Mouse (Mus musculus) liver, postnatal 0 days (tissue): ENCODE data around the gene Pecam1.
A peak's percentile ranks its signal among the peaks of the same experiment; 100 is the strongest.

Experiments
- CTCF ChIP-seq: sonication (generic); IDR thresholded peaks from 2 replicates; pipeline ENCODE4 v1.5.1; 2016; ENCODE audit warnings: antibody characterized with exemption, low read depth
- EP300 ChIP-seq: IDR thresholded peaks from 2 replicates; pipeline ENCODE4 v1.6.1; 2016; ENCODE audit warnings: antibody characterized with exemption, low read depth, mild to moderate bottlenecking

DNA sequence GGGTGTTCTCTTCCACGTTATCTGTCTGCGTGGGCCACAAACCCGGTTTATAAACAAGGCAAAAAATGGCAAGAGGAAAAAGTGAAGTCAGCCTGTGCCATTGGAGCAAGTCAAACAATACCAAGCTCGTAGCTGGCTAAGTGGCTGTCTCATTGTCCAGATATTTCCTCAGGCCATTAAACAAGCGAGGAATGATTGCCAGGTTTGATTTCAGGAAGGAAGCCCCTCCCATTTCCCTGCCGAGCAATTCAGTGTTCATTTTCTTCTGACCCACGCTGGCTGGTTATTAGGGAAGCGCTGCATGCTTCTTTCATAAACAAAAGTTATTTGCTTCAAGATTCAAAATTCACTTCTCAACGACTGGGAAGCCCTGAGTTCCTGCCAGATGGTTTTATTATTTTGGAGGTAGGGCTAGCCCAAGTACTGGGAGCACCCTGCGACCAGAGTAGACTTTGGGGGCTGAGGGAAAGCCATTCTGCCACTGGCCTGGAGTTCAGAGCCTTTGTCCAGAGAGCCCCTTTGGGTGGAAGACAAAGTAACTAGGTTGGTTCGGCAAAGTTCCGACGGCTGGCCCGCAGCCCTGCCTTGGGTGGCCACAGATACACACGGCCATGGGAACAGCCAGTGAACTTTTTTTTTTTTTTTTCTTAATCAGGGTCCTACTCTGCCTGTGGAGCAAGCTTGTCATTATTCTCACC lies 90.7 kb downstream of the Pecam1 start:
- TF ChIP-seq CTCF (no peak), EP300 (peak; percentile 60)
